Mouse (Mus musculus) cerebellum, adult 2 months (tissue): ENCODE measurements at regions not wholly inside any gene's neighbourhood (a gene's known extent, or its start where the extent isn't known, plus 50 kb on each side); places are given as distances from the start of the nearest gene placed in this dataset.
A peak's percentile ranks its signal among the peaks of the same experiment; 100 is the strongest.

Experiments used
- DNase-seq, 2 experiments: peaks; one replicate each; pipeline ENCODE4 v3.0.0; 2021
- H3K27ac ChIP-seq: fragments of 200-500 bp; 2 replicates; pipeline ENCODE4 v1.5.1; 2012; ENCODE audit warnings: low read length, control low read depth, inconsistent platforms; ENCODE audit not compliant: insufficient read depth
- H3K27me3 ChIP-seq: fragments of 200-500 bp; 2 replicates; pipeline ENCODE4 v1.6.1; 2012; ENCODE audit warnings: inconsistent platforms, mild to moderate bottlenecking, low read length, moderate library complexity; ENCODE audit not compliant: control insufficient read depth, insufficient read depth
- H3K4me1 ChIP-seq: fragments of 200-500 bp; 2 replicates; pipeline ENCODE4 v1.6.1; 2011; ENCODE audit warnings: low read length; ENCODE audit not compliant: control insufficient read depth, insufficient read depth
- H3K4me3 ChIP-seq: fragments of 200-500 bp; replicated peaks from 2 replicates; pipeline ENCODE3; 2011; ENCODE audit warnings: mild to moderate bottlenecking, low read depth, low read length, control low read depth; ENCODE audit not compliant: insufficient read depth
- CTCF ChIP-seq: fragments of 200-500 bp; IDR thresholded peaks from 2 replicates; pipeline ENCODE4 v1.5.1; 2011; ENCODE audit warnings: low read depth, mild to moderate bottlenecking, control low read depth, low read length, moderate library complexity, borderline replicate concordance; ENCODE audit not compliant: insufficient read depth
- POLR2A ChIP-seq: fragments of 200-500 bp; IDR thresholded peaks from 2 replicates; pipeline ENCODE4 v1.6.1; 2011; ENCODE audit warnings: low read length, control low read depth, borderline replicate concordance; ENCODE audit not compliant: insufficient read depth
- WGBS: fragments of 180-500 bp; shearing (Covaris S2); methylation state at CpG from one replicate; pipeline ENCODE4 v1.1.7; 2018; 5-methylcytosine and 5-hydroxymethylcytosine counted together

DNA sequence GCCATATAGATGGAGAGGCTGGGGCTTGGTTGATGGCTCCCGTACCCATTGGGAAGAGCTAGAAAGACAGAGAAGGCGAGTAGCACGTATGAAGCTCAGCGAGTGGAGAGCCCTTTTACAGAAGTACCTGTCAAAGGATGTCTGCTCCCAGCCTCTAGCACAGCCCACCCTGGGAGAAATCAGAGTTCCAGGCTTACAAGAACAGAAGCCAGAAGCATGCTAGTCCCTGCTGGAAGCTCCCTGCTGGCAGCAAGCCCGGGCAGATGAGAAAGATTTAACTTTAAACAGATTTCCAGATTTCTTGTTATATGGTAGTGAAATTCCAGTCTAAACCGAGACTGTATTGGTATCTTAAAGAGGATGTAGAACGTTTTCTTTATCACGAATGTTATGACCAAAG is 108.9 kb upstream of the Adpgk start:
- H3K27ac ChIP-seq: no peak overlapping the region

DNA sequence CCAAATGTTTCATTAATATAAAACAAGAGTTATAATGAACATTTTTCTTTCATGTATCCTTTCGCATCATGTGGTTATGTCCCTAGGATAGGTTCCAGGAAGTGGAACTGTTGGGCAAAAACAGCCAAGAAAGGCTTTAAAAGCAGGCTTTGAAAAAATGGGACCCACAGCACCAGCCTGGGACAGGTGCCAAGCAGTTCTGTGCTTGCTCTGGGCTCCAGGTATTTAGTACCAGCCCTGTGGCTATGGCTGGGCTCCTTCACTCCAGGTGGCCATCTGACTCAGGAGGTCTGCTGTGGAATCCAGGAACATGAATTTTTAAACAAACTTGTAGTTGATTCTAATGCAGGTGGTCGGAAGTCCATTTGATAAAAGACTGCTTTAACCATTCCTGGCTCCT is 119.8 kb upstream of the Adpgk start:
- WGBS: 38% methylated on average over 2 of the region's 2 CpGs
- no peak for TF ChIP-seq CTCF
- TF ChIP-seq POLR2A: no peak
- no peak overlapping the region for H3K4me3 ChIP-seq
- no peaks in the 10 kb centered on the region for H3K27me3 ChIP-seq
- DNase-seq: peak; percentile 25 to 48
- H3K4me1 ChIP-seq: no peaks in the 10 kb centered on the region; the same call in 1 of the 2 replicates
- no peak overlapping the region for H3K27ac ChIP-seq

More for the DNA sequence above, 108.9 kb upstream of the Adpgk start:
- Histone ChIP-seq H3K4me3 (no peak overlapping the region), H3K4me1 (no peaks in the 10 kb centered on the region; the same call in 1 of the 2 replicates), H3K27me3 (no peaks in the 10 kb centered on the region)
- TF ChIP-seq POLR2A (no peak), CTCF (no peak)
- 52% methylated on average over 8 of the region's 8 CpGs for WGBS
- DNase-seq: no peak

DNA sequence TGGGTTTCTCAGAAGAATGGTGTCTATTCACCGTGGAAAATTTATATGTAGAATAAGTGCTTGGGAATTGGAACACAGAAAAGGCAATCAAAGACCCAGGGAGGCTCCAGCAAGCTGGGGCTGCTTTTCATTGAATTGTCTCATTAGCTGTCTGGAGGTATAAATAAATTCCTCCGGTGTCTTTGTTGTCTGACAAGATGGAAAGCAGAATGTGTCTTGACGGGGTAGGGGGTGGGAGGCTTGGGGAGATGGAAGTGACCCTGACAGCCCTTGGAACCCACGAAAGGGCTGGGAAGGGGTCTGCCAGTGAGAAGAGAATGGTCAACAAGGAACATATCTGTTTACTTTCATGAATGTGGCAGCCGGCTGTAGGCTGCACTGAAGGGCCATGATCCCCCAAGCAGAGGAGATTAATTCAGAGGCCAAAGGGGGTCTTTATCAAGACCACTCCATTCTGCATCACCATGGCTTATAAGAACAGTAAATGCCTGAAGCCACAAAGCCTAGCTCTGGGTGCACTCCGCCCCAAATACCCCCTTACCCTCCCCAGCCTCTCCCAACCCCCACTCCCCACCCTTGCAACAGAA is 127.2 kb upstream of the Neo1 start:
- Histone ChIP-seq H3K27ac (no peak overlapping the region), H3K4me3 (no peak overlapping the region), H3K4me1 (no peaks in the 10 kb centered on the region), H3K27me3 (no peaks in the 10 kb centered on the region)
- TF ChIP-seq POLR2A: no peak
- no peak for TF ChIP-seq CTCF
- WGBS: 42% methylated on average over 6 of the region's 6 CpGs
- no peak for DNase-seq

DNA sequence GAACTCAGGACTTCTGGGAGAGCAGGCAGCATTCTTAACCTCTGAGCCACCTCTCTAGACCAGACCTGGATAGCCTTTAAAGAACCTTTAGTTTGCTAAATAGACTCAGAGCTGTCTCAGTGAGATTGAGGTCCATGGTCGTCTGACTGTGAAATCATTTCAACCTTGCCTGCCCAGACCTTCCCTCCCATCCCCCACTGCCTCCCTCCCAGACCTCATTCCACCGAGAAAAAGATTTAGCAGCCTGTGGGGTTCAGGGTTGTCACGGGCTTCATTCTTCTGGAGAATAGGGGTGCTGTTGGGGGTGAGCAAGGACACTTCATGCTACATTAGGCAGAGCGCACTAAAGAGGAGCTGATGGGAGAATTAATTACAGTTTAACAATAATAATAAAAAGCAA is 126.7 kb upstream of the Neo1 start:
- 47% methylated on average over 4 of the region's 4 CpGs for WGBS
- DNase-seq: no peak
- H3K4me1 ChIP-seq: no peaks in the 10 kb centered on the region
- no peak overlapping the region for H3K4me3 ChIP-seq
- no peak for TF ChIP-seq CTCF
- TF ChIP-seq POLR2A: no peak
- H3K27ac ChIP-seq: no peak overlapping the region
- H3K27me3 ChIP-seq: no peaks in the 10 kb centered on the region

DNA sequence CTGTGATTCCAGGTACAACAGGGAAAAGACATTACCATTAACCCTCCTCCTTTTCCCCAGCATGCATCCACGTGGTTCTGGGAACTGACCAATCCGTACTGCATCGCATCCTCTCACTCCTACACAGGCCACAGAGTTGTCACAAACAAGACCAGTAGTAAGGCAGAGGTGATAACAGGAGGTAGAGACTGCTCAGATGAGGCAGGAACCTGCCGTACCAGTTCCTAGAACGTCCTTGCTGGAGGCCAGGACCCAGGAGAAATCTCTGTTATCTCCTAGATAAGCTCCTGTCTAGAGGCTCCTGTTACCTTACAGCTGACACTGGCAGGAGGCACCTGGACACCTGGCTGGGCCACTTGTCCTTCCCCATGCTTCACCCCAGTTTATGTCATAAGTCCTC is 121.4 kb upstream of the Neo1 start:
- no peak overlapping the region for H3K27ac ChIP-seq
- no peaks in the 10 kb centered on the region for H3K27me3 ChIP-seq
- no peak for TF ChIP-seq POLR2A
- TF ChIP-seq CTCF: no peak
- WGBS: 85% methylated on average over 5 of the region's 5 CpGs
- DNase-seq: no peak
- no peak overlapping the region for H3K4me3 ChIP-seq
- no peaks in the 10 kb centered on the region for H3K4me1 ChIP-seq

DNA sequence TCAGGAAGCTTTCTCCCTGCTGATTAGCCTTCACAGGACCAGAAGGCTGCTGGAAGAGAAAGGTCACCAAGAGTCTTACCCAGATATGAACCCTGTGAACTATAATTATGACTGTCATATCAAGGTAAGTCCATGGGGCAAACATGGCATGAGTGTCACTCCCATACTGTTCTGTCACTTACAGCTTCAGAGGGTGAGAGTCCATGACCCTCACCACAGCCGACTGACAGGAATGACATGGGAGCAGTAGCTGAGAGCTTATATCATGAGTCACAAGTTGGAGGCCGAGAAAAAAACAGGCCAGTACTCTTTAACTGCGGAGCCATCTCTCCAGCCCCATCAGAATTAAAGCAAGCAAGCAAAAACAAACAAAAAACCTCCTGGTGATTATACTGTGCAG is 117.7 kb upstream of the Neo1 start:
- TF ChIP-seq POLR2A: no peak
- TF ChIP-seq CTCF: no peak
- Histone ChIP-seq H3K27me3 (no peaks in the 10 kb centered on the region), H3K27ac (no peak overlapping the region), H3K4me3 (no peak overlapping the region), H3K4me1 (no peaks in the 10 kb centered on the region)
- DNase-seq: no peak
- WGBS: 86% methylated on average over 3 of the region's 3 CpGs

DNA sequence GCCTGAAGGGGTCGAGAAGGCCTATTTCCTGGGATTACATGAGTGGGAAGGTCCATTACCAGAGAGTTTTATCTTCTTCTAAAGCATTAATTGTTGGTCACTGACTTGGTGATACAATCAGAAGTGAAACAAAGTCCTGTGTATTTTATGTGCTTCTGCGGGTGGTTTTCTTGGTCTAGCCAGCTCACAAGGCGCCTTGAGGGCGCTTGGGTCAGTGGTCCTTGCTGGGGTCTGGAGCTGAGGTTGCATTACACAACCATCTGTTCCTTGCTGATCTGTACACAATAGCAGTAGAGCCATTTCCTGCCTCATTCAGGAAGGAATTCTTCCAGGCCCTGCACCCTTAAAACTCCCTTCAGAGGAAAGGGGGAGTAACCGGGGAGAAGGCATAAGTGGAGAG is 116.9 kb upstream of the Neo1 start:
- no peak for TF ChIP-seq POLR2A
- TF ChIP-seq CTCF: no peak
- Histone ChIP-seq H3K4me1 (no peaks in the 10 kb centered on the region), H3K4me3 (no peak overlapping the region), H3K27me3 (no peaks in the 10 kb centered on the region), H3K27ac (no peak overlapping the region)
- no peak for DNase-seq
- WGBS: 55% methylated on average over 5 of the region's 5 CpGs

DNA sequence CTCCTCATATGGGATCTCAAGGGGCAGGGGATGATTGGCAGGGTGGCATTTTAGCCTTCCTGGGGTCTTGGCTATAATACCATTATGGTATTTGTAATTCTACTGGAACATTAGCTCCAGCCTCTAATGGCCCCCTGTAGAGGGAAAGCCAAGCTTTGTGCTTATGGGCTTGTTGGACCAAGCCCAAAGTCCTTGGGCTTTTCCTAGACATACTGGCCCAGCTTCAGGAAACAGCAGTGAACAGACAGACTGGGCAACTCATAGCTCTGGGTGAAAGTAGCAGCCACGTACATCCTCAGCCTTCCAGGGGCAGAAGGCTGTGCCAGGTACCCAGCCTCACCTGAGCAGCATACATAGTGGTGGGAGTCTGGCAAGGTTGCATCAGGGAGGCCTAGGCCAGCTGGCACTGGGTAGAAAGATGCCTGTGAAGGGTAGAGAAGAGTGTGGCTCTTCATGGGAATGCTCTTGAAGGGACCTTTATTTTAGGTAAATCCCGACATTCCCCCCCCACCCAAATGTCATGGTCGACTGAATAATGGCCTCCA is 108.1 kb upstream of the Neo1 start:
- Histone ChIP-seq H3K4me1 (no peaks in the 10 kb centered on the region), H3K27ac (no peak overlapping the region), H3K27me3 (no peaks in the 10 kb centered on the region), H3K4me3 (no peak overlapping the region)
- TF ChIP-seq POLR2A (no peak), CTCF (no peak)
- DNase-seq: no peak
- WGBS: 26% methylated on average over 3 of the region's 3 CpGs

DNA sequence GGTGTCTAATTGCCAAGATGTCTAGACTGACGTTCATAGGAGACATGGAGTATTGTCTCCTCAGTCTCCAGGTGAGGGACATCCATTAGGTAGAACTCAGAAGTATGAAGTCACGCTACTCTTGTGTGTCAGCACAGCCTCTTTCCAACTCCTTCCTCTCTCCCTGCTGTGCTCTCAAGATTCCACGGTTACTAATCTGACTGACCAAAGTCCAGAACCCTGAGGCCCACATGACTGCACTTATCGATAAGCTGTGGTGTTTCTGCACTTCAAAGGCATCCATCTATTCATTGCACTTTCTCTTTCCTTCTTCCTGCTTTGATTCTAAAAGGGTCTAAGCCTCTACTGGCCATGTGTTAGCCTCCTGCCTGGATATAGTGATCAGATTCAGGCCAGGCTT is 107.4 kb upstream of the Neo1 start:
- TF ChIP-seq POLR2A (no peak), CTCF (no peak)
- Histone ChIP-seq H3K4me3 (no peak overlapping the region), H3K27ac (no peak overlapping the region), H3K27me3 (no peaks in the 10 kb centered on the region), H3K4me1 (no peaks in the 10 kb centered on the region)
- DNase-seq: no peak
- 76% methylated on average over 4 of the region's 4 CpGs for WGBS
